Mouse (Mus musculus) CH12.LX (cell line): ENCODE measurements around the gene Lrrc4b.

Experiments used
- CTCF ChIP-seq, 2 experiments: IDR thresholded peaks in 1 of 2; conservative IDR thresholded peaks in 1 of 2; 2 replicates each; pipeline ENCODE4 v1.5.1; 2011 to 2012; ENCODE audit warnings: low read depth in 2 of 2, low read length in 2 of 2, improper control_type of control experiment in 1 of 2, inconsistent platforms in 1 of 2, mild to moderate bottlenecking in 1 of 2, moderate library complexity in 1 of 2
- ELF1 ChIP-seq: IDR thresholded peaks from 2 replicates; pipeline ENCODE4 v1.6.1; 2014; ENCODE audit warnings: low read depth, mild to moderate bottlenecking, inconsistent platforms, low read length, improper control_type of control experiment
- EP300 ChIP-seq: IDR thresholded peaks from 2 replicates; pipeline ENCODE4 v1.6.1; 2011; ENCODE audit warnings: low read length, improper control_type of control experiment
- JUN ChIP-seq: IDR thresholded peaks from 2 replicates; pipeline ENCODE4 v1.6.1; 2011; ENCODE audit warnings: low read depth, mild to moderate bottlenecking, low read length, improper control_type of control experiment, moderate library complexity; ENCODE audit not compliant: insufficient read depth
- KAT2A ChIP-seq: IDR thresholded peaks from 2 replicates; pipeline ENCODE4 v1.6.1; 2012; ENCODE audit warnings: low read length, improper control_type of control experiment, inconsistent platforms; ENCODE audit not compliant: insufficient replicate concordance
- MEF2A ChIP-seq: IDR thresholded peaks from 2 replicates; pipeline ENCODE4 v1.6.1; 2014; ENCODE audit warnings: low read depth, mild to moderate bottlenecking, inconsistent platforms, low read length, improper control_type of control experiment, borderline replicate concordance
- NELFE ChIP-seq: IDR thresholded peaks from 2 replicates; pipeline ENCODE4 v1.6.1; 2011; ENCODE audit warnings: low read depth, low read length, improper control_type of control experiment
- NRF1 ChIP-seq: IDR thresholded peaks from 2 replicates; pipeline ENCODE4 v1.6.1; 2014; ENCODE audit warnings: low read depth, mild to moderate bottlenecking, inconsistent platforms, low read length, improper control_type of control experiment, moderate library complexity
- POLR2A ChIP-seq: IDR thresholded peaks from 2 replicates; pipeline ENCODE4 v1.6.1; 2011; ENCODE audit warnings: low read depth, mild to moderate bottlenecking, improper control_type of control experiment, low read length
- POLR2AphosphoS2 ChIP-seq: IDR thresholded peaks from 2 replicates; pipeline ENCODE4 v1.6.1; 2011; ENCODE audit warnings: low read depth, low read length, improper control_type of control experiment
- SMC3 ChIP-seq: IDR thresholded peaks from 2 replicates; pipeline ENCODE4 v1.6.1; 2011; ENCODE audit warnings: low read depth, low read length, improper control_type of control experiment
- TBP ChIP-seq: conservative IDR thresholded peaks from 2 replicates; pipeline ENCODE4 v1.6.1; 2011; ENCODE audit warnings: low read depth, low read length, improper control_type of control experiment
- TCF12 ChIP-seq: IDR thresholded peaks from 2 replicates; pipeline ENCODE4 v1.6.1; 2014; ENCODE audit warnings: low read depth, mild to moderate bottlenecking, inconsistent platforms, low read length, improper control_type of control experiment
- USF2 ChIP-seq: conservative IDR thresholded peaks from 2 replicates; pipeline ENCODE4 v1.6.1; 2011; ENCODE audit warnings: low read depth, low read length, improper control_type of control experiment

- TF ChIP-seq CTCF (conservative IDR thresholded peaks at IDR 0.05 in 1 of 2, IDR thresholded peaks at IDR 0.05 in 1 of 2; ENCODE audit: low read depth in 2 of 2, low read length in 2 of 2) (no peak), POLR2AphosphoS2 (no peak), USF2 (no peak), EP300 (no peak), ELF1 (no peak), POLR2A (no peak), KAT2A (no peak), JUN (no peak), TCF12 (no peak), TBP (no peak), SMC3 (no peak), MEF2A (no peak), NRF1 (no peak), NELFE (no peak)
These were observed 27.5 kb downstream of the Lrrc4b start for GRCm38 (mm10) chr7:44456302-44456701.
